Mouse (Mus musculus) heart, embryonic 11.5 days (tissue): ENCODE results near the gene Ptbp2. TPM values are rescaled to one million over a fixed set of nuclear protein-coding genes. Genes with fewer than 3 reads are reported as not detected.

ENCODE experiments used
- ATAC-seq: fragments of 200-750 bp; cut with Nextera tagmentation; replicated peaks from 2 replicates; pipeline ENCODE4 v1.8.0; 2017; ENCODE audit warnings: moderate library complexity; ENCODE audit not compliant: insufficient number of reproducible peaks, low FRiP score, low TSS enrichment
- H3K27ac ChIP-seq: fragments of 300-500 bp; sonication (generic); 2 replicates; pipeline ENCODE4 v1.5.1; 2014; ENCODE audit warnings: mild to moderate bottlenecking, low read depth, low read length
- H3K27me3 ChIP-seq: fragments of 300-500 bp; sonication (generic); 2 replicates; pipeline ENCODE4 v1.6.1; 2014; ENCODE audit warnings: mild to moderate bottlenecking, low read length, mixed read lengths; ENCODE audit not compliant: control insufficient read depth, insufficient read depth
- H3K36me3 ChIP-seq: fragments of 300-500 bp; sonication (generic); 2 replicates; pipeline ENCODE4 v1.6.1; 2014; ENCODE audit warnings: mild to moderate bottlenecking, low read length, moderate library complexity, mixed read lengths; ENCODE audit not compliant: control insufficient read depth, insufficient read depth
- H3K4me1 ChIP-seq: fragments of 300-500 bp; sonication (generic); 2 replicates; pipeline ENCODE4 v1.6.1; 2014; ENCODE audit warnings: low read length; ENCODE audit not compliant: control insufficient read depth, insufficient read depth
- H3K4me2 ChIP-seq: fragments of 300-500 bp; sonication (generic); 2 replicates; pipeline ENCODE4 v1.6.1; 2014; ENCODE audit warnings: mild to moderate bottlenecking, moderate library complexity
- H3K4me3 ChIP-seq: fragments of 300-500 bp; sonication (generic); 2 replicates; pipeline ENCODE4 v1.5.1; 2014; ENCODE audit warnings: low read depth, low read length
- H3K9ac ChIP-seq: fragments of 300-500 bp; sonication (generic); 2 replicates; pipeline ENCODE4 v1.6.1; 2014; ENCODE audit warnings: mild to moderate bottlenecking, low read depth, low read length, moderate library complexity
- H3K9me3 ChIP-seq: fragments of 300-500 bp; sonication (generic); replicated peaks from 2 replicates; pipeline ENCODE4 v1.6.1; 2016; ENCODE audit warnings: low read length; ENCODE audit not compliant: control insufficient read depth
- WGBS: fragments of 180-500 bp; shearing (Covaris S2); extraction: QIAGEN DNeasy Blood & Tissue Kit; methylation state at CpG from one replicate; pipeline ENCODE4 v1.1.7; 2014; ENCODE audit not compliant: insufficient replicate concordance; 5-methylcytosine and 5-hydroxymethylcytosine counted together
- polyA plus RNA-seq: library from polyadenylated mRNA; unstranded; fragments of >200 nt; fragmentation: Nextera tagmentation; extraction: Ambion mirVana; gene quantifications from 2 replicates; pipeline ENCODE4 v1.2.1, GENCODE M21; 2014

Gene Ptbp2
- polyA plus RNA-seq, result 67.3 and 82.4 TPM in 2 replicates

DNA sequence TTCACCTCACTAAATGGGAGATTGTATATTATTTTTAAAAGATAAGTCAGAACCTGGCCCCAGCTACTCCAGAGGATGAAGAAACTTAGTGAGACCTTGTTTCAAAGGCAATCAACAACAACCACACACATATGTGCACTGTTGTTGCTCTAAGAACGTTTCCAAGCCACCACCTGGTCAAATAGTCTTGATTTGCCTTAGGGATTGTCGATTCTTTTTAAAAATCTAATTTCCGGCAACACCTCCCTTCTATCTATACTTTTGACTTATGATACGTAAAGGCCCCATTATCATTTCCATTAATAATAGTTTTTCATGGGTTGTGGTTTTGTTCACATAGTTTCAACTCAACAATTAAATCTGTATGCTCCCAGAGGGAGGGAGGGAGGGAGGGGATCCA lies at the start of gene Ptbp2:
Gene Ptbp2 (minus strand): TSS at position 101 of the 400 bp plus-strand sequence.
- H3K4me3 ChIP-seq, result peak within 1 kb of the TSS; percentile 97
- peaks cover 8% of the 10 kb centered on the region for H3K4me1 ChIP-seq
- peak within 1 kb of the TSS; percentile 77 for H3K4me2 ChIP-seq
- H3K27ac ChIP-seq, result peak within 1 kb of the TSS; percentile 97
- peak within 1 kb of the TSS; percentile 100 for H3K9ac ChIP-seq
- WGBS, result 83% methylated on average over 4 of the region's 4 CpGs
- H3K36me3 ChIP-seq, result peaks cover 6% of the 10 kb centered on the region; the same call in 1 of the 2 replicates
- no peaks in the 10 kb centered on the region for H3K27me3 ChIP-seq
- ATAC-seq, result no peak
- H3K9me3 ChIP-seq, result no peaks in the 10 kb centered on the region

GRCm38 (mm10) chr3:119814678-119815077 lies 30.4 kb upstream of the Ptbp2 start:
- Histone ChIP-seq H3K9ac (no peak overlapping the region), H3K27me3 (no peaks in the 10 kb centered on the region), H3K4me3 (no peak overlapping the region), H3K4me2 (no peak overlapping the region), H3K27ac (no peak overlapping the region), H3K9me3 (no peaks in the 10 kb centered on the region), H3K4me1 (no peaks in the 10 kb centered on the region), H3K36me3 (no peaks in the 10 kb centered on the region)
- ATAC-seq, result no peak
- 69% methylated on average over 1 of the region's 1 CpGs for WGBS

DNA sequence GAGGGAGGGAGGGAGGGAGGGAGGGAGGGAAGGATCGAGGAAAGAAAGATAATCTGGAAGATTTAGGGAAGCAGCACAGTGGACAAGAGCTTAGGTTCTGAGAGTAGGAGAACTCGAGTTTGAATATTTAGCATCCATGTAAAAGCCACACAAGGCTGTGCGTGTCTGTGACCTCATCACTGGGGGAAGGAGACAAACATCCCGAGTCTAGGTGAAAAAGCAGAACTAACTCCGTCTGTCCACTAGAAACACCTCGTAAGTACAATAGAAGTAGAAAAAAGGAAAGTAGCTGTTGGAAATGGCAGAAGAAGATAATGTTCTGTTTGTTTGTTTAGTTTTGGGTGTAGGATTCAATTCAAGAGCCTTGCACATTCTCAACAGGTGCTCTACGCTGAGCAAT lies 21.9 kb upstream of the Ptbp2 start:
- ATAC-seq, result no peak
- Histone ChIP-seq H3K9me3 (no peaks in the 10 kb centered on the region), H3K4me3 (no peak overlapping the region), H3K27ac (no peak overlapping the region), H3K4me1 (no peaks in the 10 kb centered on the region), H3K9ac (no peak overlapping the region), H3K36me3 (no peaks in the 10 kb centered on the region), H3K27me3 (no peaks in the 10 kb centered on the region), H3K4me2 (no peak overlapping the region)
- 61% methylated on average over 7 of the region's 7 CpGs for WGBS

DNA sequence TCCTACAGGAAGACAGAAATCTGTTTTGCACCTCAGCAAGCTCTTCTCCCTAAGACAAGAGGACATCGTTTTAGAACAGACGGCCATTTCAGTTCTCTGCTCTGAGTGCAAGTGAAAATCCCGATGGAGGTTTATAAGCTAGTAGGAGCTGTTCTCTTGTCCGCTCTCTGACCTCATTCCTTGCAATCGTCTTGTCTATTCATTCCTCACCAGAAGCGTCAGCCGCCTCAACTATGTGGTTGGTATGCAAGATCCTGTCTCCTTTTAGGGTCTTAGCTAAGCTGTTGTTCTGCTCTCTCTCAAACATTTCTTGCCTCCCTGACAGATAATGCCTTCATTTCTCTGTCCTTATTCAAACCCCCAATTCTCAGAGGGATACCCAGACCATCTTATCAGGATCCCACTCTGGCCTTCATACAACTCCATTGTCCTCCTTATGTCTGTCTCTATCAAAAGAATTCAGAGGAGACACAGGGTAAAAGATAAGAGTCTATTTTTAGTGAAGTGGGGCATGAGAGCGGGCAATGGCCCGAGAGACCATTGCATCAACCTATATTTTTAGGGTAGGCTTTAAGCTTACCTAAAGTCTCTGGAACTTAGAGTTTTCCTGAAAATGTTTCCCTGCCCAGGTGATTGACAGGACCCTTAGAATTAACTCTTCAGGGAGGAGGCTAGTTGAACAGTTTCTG lies 10.6 kb upstream of the Ptbp2 start:
- Histone ChIP-seq H3K27ac (peak overlapping the region; percentile 57), H3K9me3 (peaks cover 5% of the 10 kb centered on the region), H3K4me3 (no peak overlapping the region), H3K4me1 (peaks cover 2% of the 10 kb centered on the region; the same call in 1 of the 2 replicates), H3K36me3 (no peaks in the 10 kb centered on the region), H3K9ac (no peak overlapping the region), H3K4me2 (peak overlapping the region; percentile 16; the same call in 1 of the 2 replicates), H3K27me3 (no peaks in the 10 kb centered on the region)
- ATAC-seq, result 0 out of 2 replicates have a peak, but pooled peaks have one; percentile 15
- WGBS, result 32% methylated on average over 9 of the region's 9 CpGs

DNA sequence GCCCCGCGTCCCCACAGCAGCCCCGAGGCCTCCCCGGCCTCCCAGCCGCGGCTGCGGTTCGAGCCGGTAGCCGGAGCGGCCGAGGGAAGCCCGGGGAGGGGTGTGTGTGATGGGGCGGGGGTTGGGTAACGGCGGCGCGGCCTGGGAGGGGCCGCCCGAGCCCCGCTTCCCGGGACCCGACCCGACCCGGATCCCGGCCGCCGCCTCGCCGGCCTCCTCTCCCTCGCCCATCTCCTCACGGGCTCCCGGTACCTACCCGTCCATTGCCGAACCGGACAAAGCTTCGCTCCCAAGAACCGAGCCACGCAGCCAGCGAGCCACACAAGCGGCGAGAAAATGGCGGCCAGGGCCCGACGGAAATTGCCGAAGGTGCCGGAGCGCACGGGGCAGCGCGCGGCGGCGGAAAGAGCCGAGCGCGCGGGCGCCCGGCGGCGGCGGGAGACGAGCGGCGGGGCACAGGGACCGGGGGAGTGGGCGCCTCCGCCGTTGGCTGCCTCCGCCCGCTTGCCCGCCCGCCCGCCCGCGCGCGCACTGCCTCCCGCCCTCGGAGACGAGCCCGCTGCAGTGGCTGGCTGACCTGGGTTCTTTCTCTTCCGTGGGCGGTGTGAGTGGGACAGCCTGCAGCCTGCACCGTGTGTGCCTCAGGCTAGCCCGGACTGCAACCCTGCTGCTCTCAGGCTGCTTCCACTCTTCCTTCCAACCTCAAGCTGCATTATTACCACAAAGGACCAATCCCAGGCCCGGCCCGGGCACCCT lies 1.1 kb downstream of the Ptbp2 start:
- peak overlapping the region; percentile 97 for H3K27ac ChIP-seq
- ATAC-seq, result peak; percentile 86
- under 1% methylated on average over 66 of the region's 89 CpGs for WGBS

GRCm38 (mm10) chr3:119782022-119782945 lies 2.0 kb downstream of the Ptbp2 start:
- ATAC-seq, result peak; percentile 53
- H3K4me3 ChIP-seq, result peak overlapping the region; percentile 97
- H3K4me1 ChIP-seq, result peaks cover 8% of the 10 kb centered on the region
- H3K4me2 ChIP-seq, result peak overlapping the region; percentile 77
- peak overlapping the region; percentile 100 for H3K9ac ChIP-seq
- peaks cover 7% of the 10 kb centered on the region; the same call in 1 of the 2 replicates for H3K36me3 ChIP-seq
- peak overlapping the region; percentile 97 for H3K27ac ChIP-seq
- under 1% methylated on average over 35 of the region's 63 CpGs for WGBS
- H3K27me3 ChIP-seq, result no peaks in the 10 kb centered on the region
- H3K9me3 ChIP-seq, result no peaks in the 10 kb centered on the region

More for the DNA sequence above, 1.1 kb downstream of the Ptbp2 start:
- Histone ChIP-seq H3K4me2 (peak overlapping the region; percentile 77), H3K9me3 (no peaks in the 10 kb centered on the region), H3K9ac (peak overlapping the region; percentile 100), H3K4me1 (peaks cover 8% of the 10 kb centered on the region), H3K4me3 (peak overlapping the region; percentile 97), H3K27me3 (no peaks in the 10 kb centered on the region), H3K36me3 (peaks cover 7% of the 10 kb centered on the region; the same call in 1 of the 2 replicates)

- ATAC-seq, result no peak
- H3K9ac ChIP-seq, result no peak overlapping the region
- peaks cover 7% of the 10 kb centered on the region; the same call in 1 of the 2 replicates for H3K36me3 ChIP-seq
- H3K9me3 ChIP-seq, result no peaks in the 10 kb centered on the region
- no peak overlapping the region for H3K27ac ChIP-seq
- H3K4me1 ChIP-seq, result peaks cover 8% of the 10 kb centered on the region
- H3K4me3 ChIP-seq, result peak overlapping the region; percentile 19
- H3K4me2 ChIP-seq, result peak overlapping the region; percentile 57
- no peaks in the 10 kb centered on the region for H3K27me3 ChIP-seq
These were observed 3.4 kb downstream of the Ptbp2 start for GRCm38 (mm10) chr3:119780876-119781275.

DNA sequence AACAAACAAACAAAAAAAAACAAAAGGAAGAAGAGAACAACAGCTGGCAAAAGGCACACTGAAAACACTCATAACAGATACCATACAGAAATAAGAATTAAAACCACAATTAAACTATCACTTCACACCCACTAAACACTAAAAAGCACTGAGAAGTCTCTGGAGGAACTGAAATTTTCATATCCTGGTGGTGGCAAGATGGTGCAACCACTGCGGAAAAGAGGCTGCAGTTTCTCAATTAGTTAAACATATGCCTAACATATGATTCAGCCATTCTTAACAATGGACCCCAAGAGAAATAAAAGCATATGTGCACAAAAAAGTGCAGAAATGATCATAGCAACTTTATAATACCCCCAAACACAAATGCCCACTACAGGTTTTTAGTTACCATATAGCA lies 5.0 kb downstream of the Ptbp2 start:
- no peaks in the 10 kb centered on the region for H3K27me3 ChIP-seq
- no peak overlapping the region for H3K9ac ChIP-seq

More for the DNA sequence above, 5.0 kb downstream of the Ptbp2 start:
- H3K27ac ChIP-seq, result no peak overlapping the region
- H3K4me2 ChIP-seq, result peak overlapping the region; percentile 16; the same call in 1 of the 2 replicates
- H3K4me3 ChIP-seq, result no peak overlapping the region
- peaks cover 7% of the 10 kb centered on the region; the same call in 1 of the 2 replicates for H3K36me3 ChIP-seq
- no peaks in the 10 kb centered on the region for H3K9me3 ChIP-seq
- 93% methylated on average over 1 of the region's 1 CpGs for WGBS
- ATAC-seq, result no peak
- peaks cover 8% of the 10 kb centered on the region for H3K4me1 ChIP-seq
